Mouse (Mus musculus) CH12.LX (cell line): ENCODE results near the gene Tsc1. TPM values are rescaled to one million over a fixed set of nuclear protein-coding genes. Genes with fewer than 3 reads are reported as not detected.
A peak's percentile ranks its signal among the peaks of the same experiment; 100 is the strongest.

Source experiments
- DNase-seq: peaks from one replicate; pipeline ENCODE4 v3.0.0-alpha.2; 2013; ENCODE audit errors: extremely low read depth
- H3K27ac ChIP-seq: 2 replicates; pipeline ENCODE4 v1.5.1; 2012; ENCODE audit warnings: low read depth, mild to moderate bottlenecking, control low read depth, moderate library complexity; ENCODE audit not compliant: insufficient read depth
- H3K27me3 ChIP-seq: replicated peaks from 2 replicates; pipeline ENCODE3; 2012; ENCODE audit warnings: inconsistent platforms
- H3K36me3 ChIP-seq, 2 experiments: replicated peaks in 1 of 2; 2 replicates each; pipeline versions ENCODE3 to v1.6.1; 2012; ENCODE audit warnings: inconsistent platforms in 1 of 2, low read length in 1 of 2, mild to moderate bottlenecking in 1 of 2, mixed read lengths in 1 of 2, moderate library complexity in 1 of 2; ENCODE audit not compliant: control insufficient read depth in 1 of 2, insufficient read depth in 1 of 2
- H3K4me1 ChIP-seq, 2 experiments: 2 replicates each; pipeline ENCODE4 v1.6.1; 2012; ENCODE audit warnings: inconsistent platforms in 1 of 2, moderate library complexity in 1 of 2; ENCODE audit not compliant: insufficient read depth in 2 of 2, control insufficient read depth in 1 of 2
- H3K4me2 ChIP-seq: 2 replicates; pipeline ENCODE4 v1.6.1; 2012; ENCODE audit warnings: low read depth, mild to moderate bottlenecking, control low read depth; ENCODE audit not compliant: poor library complexity, insufficient read depth, severe bottlenecking
- H3K4me3 ChIP-seq, 3 experiments: fragments of 150-350 bp in 1 of 3; sonication (generic) in 1 of 3; replicated peaks in 1 of 3; 2 replicates each; pipeline versions ENCODE3 to v1.5.1; 2011 to 2012; ENCODE audit warnings: low read depth in 2 of 3, low read length in 2 of 3, mild to moderate bottlenecking in 2 of 3, moderate library complexity in 2 of 3, control low read depth in 1 of 3, improper control_type of control experiment in 1 of 3, inconsistent platforms in 1 of 3, mixed read lengths in 1 of 3; ENCODE audit not compliant: poor library complexity in 1 of 3
- H3K79me2 ChIP-seq: replicated peaks from 2 replicates; pipeline ENCODE4 v1.6.1; 2012; ENCODE audit warnings: mild to moderate bottlenecking, moderate library complexity; ENCODE audit not compliant: control insufficient read depth, poor library complexity, insufficient read depth, severe bottlenecking; ENCODE audit errors: extremely low read depth
- H3K9ac ChIP-seq: 2 replicates; pipeline ENCODE4 v1.6.1; 2012; ENCODE audit warnings: low read depth, mild to moderate bottlenecking, control low read depth, moderate library complexity; ENCODE audit not compliant: insufficient read depth
- H3K9me3 ChIP-seq: replicated peaks from 2 replicates; pipeline ENCODE3; 2012; ENCODE audit warnings: low read length, inconsistent platforms, mixed read lengths
- BHLHE40 ChIP-seq: IDR thresholded peaks from 2 replicates; pipeline ENCODE4 v1.6.1; 2011; ENCODE audit warnings: mild to moderate bottlenecking, low read depth, low read length, improper control_type of control experiment
- CTCF ChIP-seq, 2 experiments: IDR thresholded peaks in 1 of 2; conservative IDR thresholded peaks in 1 of 2; 2 replicates each; pipeline ENCODE4 v1.5.1; 2011 to 2012; ENCODE audit warnings: low read depth in 2 of 2, low read length in 2 of 2, improper control_type of control experiment in 1 of 2, inconsistent platforms in 1 of 2, mild to moderate bottlenecking in 1 of 2, moderate library complexity in 1 of 2
- E2F4 ChIP-seq: IDR thresholded peaks from 2 replicates; pipeline ENCODE4 v1.6.1; 2011; ENCODE audit warnings: low read depth, low read length, improper control_type of control experiment; ENCODE audit not compliant: insufficient replicate concordance
- ELF1 ChIP-seq: IDR thresholded peaks from 2 replicates; pipeline ENCODE4 v1.6.1; 2014; ENCODE audit warnings: low read depth, mild to moderate bottlenecking, inconsistent platforms, low read length, improper control_type of control experiment
- ETS1 ChIP-seq: conservative IDR thresholded peaks from 2 replicates; pipeline ENCODE4 v1.6.1; 2012; ENCODE audit warnings: low read depth, mild to moderate bottlenecking, inconsistent platforms, low read length, improper control_type of control experiment, moderate library complexity
- HCFC1 ChIP-seq: IDR thresholded peaks from 2 replicates; pipeline ENCODE4 v1.6.1; 2012; ENCODE audit warnings: low read depth, mild to moderate bottlenecking, inconsistent platforms, low read length, improper control_type of control experiment
- IRF4 ChIP-seq: IDR thresholded peaks from 2 replicates; pipeline ENCODE4 v1.6.1; 2014; ENCODE audit warnings: low read depth, mild to moderate bottlenecking, inconsistent platforms, low read length, improper control_type of control experiment
- JUN ChIP-seq: IDR thresholded peaks from 2 replicates; pipeline ENCODE4 v1.6.1; 2011; ENCODE audit warnings: low read depth, mild to moderate bottlenecking, low read length, improper control_type of control experiment, moderate library complexity; ENCODE audit not compliant: insufficient read depth
- MAFK ChIP-seq: IDR thresholded peaks from 2 replicates; pipeline ENCODE4 v1.6.1; 2011; ENCODE audit warnings: low read length, improper control_type of control experiment; ENCODE audit not compliant: insufficient replicate concordance
- MAX ChIP-seq: IDR thresholded peaks from 2 replicates; pipeline ENCODE4 v1.6.1; 2011; ENCODE audit warnings: low read length, improper control_type of control experiment
- MAZ ChIP-seq: IDR thresholded peaks from 2 replicates; pipeline ENCODE4 v1.6.1; 2012; ENCODE audit warnings: low read depth, mild to moderate bottlenecking, inconsistent platforms, low read length, improper control_type of control experiment, moderate library complexity
- MEF2A ChIP-seq: IDR thresholded peaks from 2 replicates; pipeline ENCODE4 v1.6.1; 2014; ENCODE audit warnings: low read depth, mild to moderate bottlenecking, inconsistent platforms, low read length, improper control_type of control experiment, borderline replicate concordance
- MXI1 ChIP-seq: IDR thresholded peaks from 2 replicates; pipeline ENCODE4 v1.6.1; 2011; ENCODE audit warnings: mild to moderate bottlenecking, low read depth, low read length, improper control_type of control experiment
- NELFE ChIP-seq: IDR thresholded peaks from 2 replicates; pipeline ENCODE4 v1.6.1; 2011; ENCODE audit warnings: low read depth, low read length, improper control_type of control experiment
- NRF1 ChIP-seq: IDR thresholded peaks from 2 replicates; pipeline ENCODE4 v1.6.1; 2014; ENCODE audit warnings: low read depth, mild to moderate bottlenecking, inconsistent platforms, low read length, improper control_type of control experiment, moderate library complexity
- PAX5 ChIP-seq: IDR thresholded peaks from 2 replicates; pipeline ENCODE4 v1.6.1; 2012; ENCODE audit warnings: low read length, inconsistent platforms, mixed read lengths
- POLR2AphosphoS2 ChIP-seq: IDR thresholded peaks from 2 replicates; pipeline ENCODE4 v1.6.1; 2011; ENCODE audit warnings: low read depth, low read length, improper control_type of control experiment
- SIN3A ChIP-seq: IDR thresholded peaks from 2 replicates; pipeline ENCODE4 v1.6.1; 2012; ENCODE audit warnings: low read length, improper control_type of control experiment, inconsistent platforms
- SMC3 ChIP-seq: IDR thresholded peaks from 2 replicates; pipeline ENCODE4 v1.6.1; 2011; ENCODE audit warnings: low read depth, low read length, improper control_type of control experiment
- UBTF ChIP-seq: IDR thresholded peaks from 2 replicates; pipeline ENCODE4 v1.6.1; 2012; ENCODE audit warnings: low read depth, mild to moderate bottlenecking, inconsistent platforms, low read length, improper control_type of control experiment, moderate library complexity
- USF1 ChIP-seq: IDR thresholded peaks from 2 replicates; pipeline ENCODE4 v1.6.1; 2014; ENCODE audit warnings: low read depth, mild to moderate bottlenecking, inconsistent platforms, low read length, improper control_type of control experiment
- ZC3H11A ChIP-seq: IDR thresholded peaks from 2 replicates; pipeline ENCODE4 v1.6.1; 2012; ENCODE audit warnings: low read depth, mild to moderate bottlenecking, inconsistent platforms, low read length, improper control_type of control experiment
- ZMIZ1 ChIP-seq: IDR thresholded peaks from 2 replicates; pipeline ENCODE4 v1.6.1; 2012; ENCODE audit warnings: low read depth, mild to moderate bottlenecking, inconsistent platforms, low read length, improper control_type of control experiment
- ZNF384 ChIP-seq: IDR thresholded peaks from 2 replicates; pipeline ENCODE4 v1.6.1; 2012; ENCODE audit warnings: low read depth, low read length, improper control_type of control experiment, inconsistent platforms
- dilution Hi-C: fragments of 300-500 bp; cut with MboI; formaldehyde crosslinking; loops from 2 replicates; pipeline ENCODE4 v1.14.3; 2020; ENCODE audit warnings: low sequenced_read_pairs; ENCODE audit not compliant: extremely low pct_unique_long_range_greater_than_20kb, extremely low pct_ligation_motif_present
- in situ Hi-C: fragments of 300-500 bp; cut with MboI; formaldehyde crosslinking; loops from 3 replicates; pipeline ENCODE4 v1.14.3; 2019; ENCODE audit warnings: low sequenced_read_pairs, low pct_ligation_motif_present, low pct_unique_long_range_greater_than_20kb, mixed read lengths
- polyA plus RNA-seq: library from polyadenylated mRNA; unstranded; fragments of >175 nt; gene quantifications from 2 replicates; pipeline ENCODE4 v1.2.1, GENCODE M21; 2012; ENCODE audit warnings: low read depth; ENCODE audit not compliant: insufficient read length
- total RNA-seq, 2 experiments: library from RNA; depleted of rRNA; stranded (reverse); fragments of 300-350 nt in 1 of 2; fragments of >200 nt in 1 of 2; gene quantifications; 2 replicates each; pipeline ENCODE4 v1.2.3; 2012 to 2014

Tsc1 gene
- total and polyA plus RNA-seq, 3 experiments: 8.1 to 13.4 (median 9.5) TPM

GRCm38 (mm10) chr2:28616358-28616757 lies 24.7 kb upstream of the Tsc1 start:
- H3K27me3 ChIP-seq: peaks cover 48% of the 10 kb centered on the region
- dilution Hi-C loops: no loop called here
- no peak overlapping the region for H3K9ac ChIP-seq
- H3K36me3 ChIP-seq: no peaks in the 10 kb centered on the region
- in situ Hi-C loops: no loop called here
- peak; percentile 50 for DNase-seq
- H3K4me3 ChIP-seq: no peak overlapping the region
- no peaks in the 10 kb centered on the region for H3K79me2 ChIP-seq
- no peak overlapping the region for H3K4me2 ChIP-seq
- H3K9me3 ChIP-seq: no peaks in the 10 kb centered on the region
- peaks cover 7 to 14% of the 10 kb centered on the region in 2 experiments; a peak in 2 of 4 replicates for H3K4me1 ChIP-seq
- TF ChIP-seq UBTF: no peak
- no peak for TF ChIP-seq ZC3H11A
- TF ChIP-seq CTCF (conservative IDR thresholded peaks at IDR 0.05 in 1 of 2, IDR thresholded peaks at IDR 0.05 in 1 of 2; ENCODE audit: low read depth in 2 of 2, low read length in 2 of 2): peak; percentile 40 to 59; a peak in 3 of 4 replicates
- TF ChIP-seq SIN3A: no peak
- TF ChIP-seq PAX5: no peak
- no peak for TF ChIP-seq ELF1
- no peak for TF ChIP-seq NRF1
- TF ChIP-seq BHLHE40: no peak
- no peak for TF ChIP-seq MAFK
- no peak for TF ChIP-seq ETS1
- peak; percentile 23 for TF ChIP-seq SMC3
- no peak overlapping the region for H3K27ac ChIP-seq

DNA sequence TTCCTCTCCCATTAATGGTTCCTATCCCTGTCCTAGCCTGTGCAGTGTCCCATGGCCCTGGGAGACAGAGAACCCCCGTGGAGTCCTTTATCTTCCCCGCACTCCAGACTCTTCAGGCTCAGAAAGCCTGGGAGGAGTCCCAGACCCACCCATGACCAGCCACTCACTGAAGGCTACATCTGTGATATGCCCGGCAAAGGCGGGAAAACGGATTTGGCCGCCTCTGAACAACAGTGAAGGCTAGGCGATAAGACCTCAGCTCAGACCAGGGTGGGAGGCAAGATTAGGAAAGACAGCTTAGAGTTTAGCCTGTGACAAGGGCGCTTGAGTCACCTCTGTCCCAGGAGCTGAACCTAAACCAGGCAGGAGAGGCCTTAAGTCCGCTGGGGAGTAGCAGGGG lies 24.2 kb upstream of the Tsc1 start:
- Histone ChIP-seq H3K36me3 (no peaks in the 10 kb centered on the region), H3K9me3 (no peaks in the 10 kb centered on the region), H3K9ac (no peak overlapping the region), H3K4me3 (no peak overlapping the region), H3K27me3 (peaks cover 48% of the 10 kb centered on the region), H3K27ac (no peak overlapping the region), H3K4me2 (no peak overlapping the region), H3K79me2 (no peaks in the 10 kb centered on the region), H3K4me1 (peaks cover 8 to 19% of the 10 kb centered on the region in 2 experiments; a peak in 2 of 4 replicates)
- DNase-seq: no peak
- dilution Hi-C loops: no loop called here
- in situ Hi-C loops: no loop called here
- TF ChIP-seq MAX (no peak), NELFE (no peak), MEF2A (no peak), HCFC1 (no peak), IRF4 (no peak), NRF1 (no peak), SIN3A (no peak), ZMIZ1 (no peak), ZNF384 (no peak), MXI1 (no peak), MAZ (no peak), BHLHE40 (no peak), PAX5 (no peak), JUN (no peak), USF1 (no peak), E2F4 (no peak), POLR2AphosphoS2 (no peak), UBTF (no peak)
